Mouse (Mus musculus) NIH3T3 (cell line): ENCODE results near the gene Tceanc.

Source experiments
- DNase-seq: peaks from one replicate; pipeline ENCODE4 v3.0.0-alpha.2; 2012; ENCODE audit warnings: low read depth

Gene Tceanc

GRCm38 (mm10) chrX:166479365-166479983, 38.9 kb downstream of the Tceanc start, which contains the start of gene Rab9:
TSS of gene Rab9 (minus strand) at chrX:166479867.
- peak; percentile 94 for DNase-seq

GRCm38 (mm10) chrX:166478631-166479364, 39.6 kb downstream of the Tceanc start:
- DNase-seq = peak; percentile 66

DNA sequence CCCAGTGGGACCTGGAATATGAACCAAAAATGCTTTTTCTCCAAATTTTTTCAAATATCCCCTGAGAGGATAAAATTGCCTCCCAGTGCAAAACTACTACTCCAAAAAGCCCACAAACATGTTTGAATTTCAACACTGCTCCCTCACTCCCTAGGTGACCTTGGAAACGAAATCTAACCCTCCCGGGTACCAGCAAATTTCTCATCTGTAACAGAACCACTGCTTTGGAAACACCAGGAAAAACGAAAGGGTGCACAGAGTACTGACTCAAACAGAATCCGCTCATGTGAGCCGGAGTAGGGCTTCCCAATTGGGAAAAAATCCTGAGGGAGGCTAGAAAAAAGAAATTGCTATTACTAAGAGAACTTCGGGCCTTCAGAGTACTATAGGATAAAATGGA, 41.0 kb downstream of the Tceanc start:
- peak; percentile 34 for DNase-seq

- DNase-seq = no peak
Measured at GRCm38 (mm10) chrX:166472612-166473011, 45.8 kb downstream of the Tceanc start.

DNA sequence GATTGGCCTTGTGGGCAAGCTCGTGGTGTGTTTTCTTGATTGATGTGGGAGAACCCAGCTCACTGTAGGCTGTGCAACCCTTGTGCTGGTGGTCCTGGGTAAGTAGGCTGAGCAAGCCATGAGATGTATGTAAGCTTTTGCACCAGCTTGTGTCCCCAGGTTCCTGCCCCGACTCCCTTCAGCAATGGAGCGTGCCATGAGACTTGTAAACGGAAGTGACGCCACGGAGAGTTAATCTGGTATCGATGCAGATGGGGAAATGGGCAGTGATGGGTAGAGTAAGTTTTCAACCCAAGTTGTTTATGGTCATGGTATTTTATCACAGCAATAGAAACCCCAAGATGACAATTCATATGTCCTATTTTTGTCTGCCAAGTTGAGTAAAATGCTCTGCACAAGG, 50.0 kb downstream of the Tceanc start:
- DNase-seq = no peak

DNA sequence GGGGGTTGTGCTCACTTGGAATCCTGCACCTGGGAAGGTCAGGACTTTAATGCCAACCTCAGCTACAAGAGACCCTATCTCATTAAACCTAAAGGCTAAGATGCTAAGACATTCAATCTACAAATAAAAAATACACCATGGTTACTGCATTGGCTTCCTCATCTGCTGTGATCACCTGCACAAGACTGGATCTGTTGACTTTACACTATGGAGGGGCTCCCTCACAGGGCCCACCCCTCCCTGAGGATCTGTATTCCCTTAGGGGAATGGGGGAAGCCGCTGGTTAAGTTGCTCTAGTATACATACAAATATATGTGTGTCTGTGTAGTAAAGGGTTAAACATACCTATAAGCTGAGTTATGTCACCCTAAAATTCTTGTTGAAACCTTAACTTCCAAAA, 62.8 kb downstream of the Tceanc start:
- DNase-seq = no peak

- DNase-seq = no peak
Measured at GRCm38 (mm10) chrX:166454331-166454730, 64.0 kb downstream of the Tceanc start.

DNA sequence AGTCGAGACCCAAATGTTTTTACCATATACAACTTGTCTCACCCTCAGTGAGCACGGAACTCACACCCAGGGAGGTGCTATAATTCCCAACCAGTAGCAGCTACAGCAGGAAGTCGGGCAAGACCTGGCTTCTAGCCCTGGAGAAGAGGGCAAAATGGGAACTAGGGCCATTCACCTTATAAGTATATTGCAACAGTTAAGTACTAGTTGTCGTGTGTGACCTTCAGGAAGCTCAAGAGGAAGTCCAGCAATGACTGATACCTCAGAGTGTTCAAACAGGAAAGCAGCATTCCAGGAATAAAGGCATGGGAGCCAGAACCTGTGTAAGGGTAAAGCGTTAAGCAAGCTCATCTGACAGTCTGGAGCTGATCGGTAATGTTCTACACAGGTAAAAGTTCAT, 64.8 kb downstream of the Tceanc start:
- no peak for DNase-seq
